Mouse (Mus musculus): ENCODE results near the gene G2e3. TPM values are rescaled to one million over a fixed set of nuclear protein-coding genes. Genes with fewer than 3 reads are reported as not detected.

The G2e3 gene
- polyA plus RNA-seq, 1 experiment from 2014 or later: 7.5 TPM

GRCm38 (mm10) chr12:51399871-51400270, 52.0 kb downstream of the G2e3 start:
- no peak for ATAC-seq

GRCm38 (mm10) chr12:51402060-51402698, 54.3 kb downstream of the G2e3 start:
- DNase-seq (ENCODE audit: low spot score) (peak; percentile 27), ATAC-seq (no peak)
- Histone ChIP-seq H3K27ac (ENCODE audit: low read length) (no peak overlapping the region), H3K4me3 (ENCODE audit: low read depth, low read length) (no peak overlapping the region), H3K9ac (replicated peaks; ENCODE audit: low read depth) (no peak overlapping the region), H3K27me3 (replicated peaks; ENCODE audit: insufficient read depth, low read length) (no peaks in the 10 kb centered on the region), H3K4me1 (ENCODE audit: insufficient read depth, low read depth, low read length) (no peaks in the 10 kb centered on the region), H3K4me2 (replicated peaks; ENCODE audit: low read depth, low read length) (no peak overlapping the region), H3K36me3 (ENCODE audit: insufficient read depth, low read length) (peaks cover 23% of the 10 kb centered on the region; the same call in 1 of the 2 replicates), H3K9me3 (ENCODE audit: low read length) (no peaks in the 10 kb centered on the region)
- 62% methylated on average over 5 of the region's 5 CpGs for WGBS
- TF ChIP-seq EP300 (IDR thresholded peaks at IDR 0.05) (no peak), CTCF (IDR thresholded peaks at IDR 0.05) (peak; percentile 55)

More at GRCm38 (mm10) chr12:51399871-51400270, 52.0 kb downstream of the G2e3 start:
- H3K4me3 ChIP-seq (ENCODE audit: low read depth, low read length): no peak overlapping the region
- 90% methylated on average over 6 of the region's 6 CpGs for WGBS
- no peaks in the 10 kb centered on the region for H3K27me3 ChIP-seq (replicated peaks; ENCODE audit: insufficient read depth, low read length)
- peaks cover 41% of the 10 kb centered on the region for H3K36me3 ChIP-seq (ENCODE audit: insufficient read depth, low read length)
- no peak for TF ChIP-seq CTCF (IDR thresholded peaks at IDR 0.05)
- TF ChIP-seq EP300 (IDR thresholded peaks at IDR 0.05): no peak
- no peaks in the 10 kb centered on the region for H3K4me1 ChIP-seq (ENCODE audit: insufficient read depth, low read depth, low read length)
- no peak overlapping the region for H3K4me2 ChIP-seq (replicated peaks; ENCODE audit: low read depth, low read length)
- H3K9me3 ChIP-seq (ENCODE audit: low read length): no peaks in the 10 kb centered on the region
- H3K27ac ChIP-seq (ENCODE audit: low read length): no peak overlapping the region
- no peak for DNase-seq (ENCODE audit: low spot score)
- H3K9ac ChIP-seq (replicated peaks; ENCODE audit: low read depth): no peak overlapping the region

DNA sequence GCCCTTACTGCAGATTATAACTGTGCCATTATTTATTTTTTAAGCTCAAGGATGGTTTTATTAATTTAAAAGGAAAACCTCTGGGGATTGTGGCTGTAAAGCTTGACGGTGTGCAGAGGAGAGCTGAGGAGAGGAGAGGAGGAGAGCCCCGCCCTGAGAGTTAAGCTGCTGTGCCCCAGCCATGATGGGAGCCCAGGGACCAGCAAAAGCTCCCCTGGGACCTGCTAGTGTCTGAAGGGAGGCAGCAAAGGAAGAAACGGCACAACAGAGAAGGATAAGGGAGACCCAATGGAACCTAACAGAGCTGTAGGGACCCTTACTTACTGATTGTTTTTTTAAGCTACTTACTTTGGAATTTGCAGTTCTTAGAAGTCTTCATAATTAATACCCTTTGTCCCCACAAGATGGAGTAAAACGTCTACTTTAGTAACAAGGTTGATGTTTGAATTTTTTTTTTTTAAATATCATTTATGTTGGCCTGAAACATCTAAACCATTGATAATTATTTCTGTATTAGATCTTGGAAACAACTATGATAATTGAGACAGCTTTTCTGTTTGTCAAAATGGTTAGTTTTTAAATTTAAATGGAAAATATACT, 56.2 kb downstream of the G2e3 start:
- Histone ChIP-seq H3K36me3 (ENCODE audit: insufficient read depth, low read length) (peaks cover 17% of the 10 kb centered on the region; the same call in 1 of the 2 replicates), H3K9ac (replicated peaks; ENCODE audit: low read depth) (no peak overlapping the region)

GRCm38 (mm10) chr12:51411362-51411761, 63.5 kb downstream of the G2e3 start:
- H3K9me3 ChIP-seq (ENCODE audit: low read length): no peaks in the 10 kb centered on the region
- no peak for DNase-seq (ENCODE audit: low spot score)
- no peak for ATAC-seq
- TF ChIP-seq CTCF (IDR thresholded peaks at IDR 0.05) (no peak), EP300 (IDR thresholded peaks at IDR 0.05) (no peak)
- no peak overlapping the region for H3K4me3 ChIP-seq (ENCODE audit: low read depth, low read length)
- 62% methylated on average over 4 of the region's 4 CpGs for WGBS
- no peak overlapping the region for H3K9ac ChIP-seq (replicated peaks; ENCODE audit: low read depth)
- no peak overlapping the region for H3K4me2 ChIP-seq (replicated peaks; ENCODE audit: low read depth, low read length)
- no peaks in the 10 kb centered on the region for H3K27me3 ChIP-seq (replicated peaks; ENCODE audit: insufficient read depth, low read length)
- H3K36me3 ChIP-seq (ENCODE audit: insufficient read depth, low read length): peaks cover 24% of the 10 kb centered on the region
- H3K4me1 ChIP-seq (ENCODE audit: insufficient read depth, low read depth, low read length): no peaks in the 10 kb centered on the region
- H3K27ac ChIP-seq (ENCODE audit: low read length): no peak overlapping the region

More for the DNA sequence above, 56.2 kb downstream of the G2e3 start:
- ATAC-seq (no peak), DNase-seq (ENCODE audit: low spot score) (no peak)
- Histone ChIP-seq H3K9me3 (ENCODE audit: low read length) (no peaks in the 10 kb centered on the region), H3K4me1 (ENCODE audit: insufficient read depth, low read depth, low read length) (no peaks in the 10 kb centered on the region), H3K27ac (ENCODE audit: low read length) (no peak overlapping the region), H3K4me2 (replicated peaks; ENCODE audit: low read depth, low read length) (no peak overlapping the region), H3K27me3 (replicated peaks; ENCODE audit: insufficient read depth, low read length) (no peaks in the 10 kb centered on the region), H3K4me3 (ENCODE audit: low read depth, low read length) (no peak overlapping the region)
- 71% methylated on average over 4 of the region's 4 CpGs for WGBS
- TF ChIP-seq CTCF (IDR thresholded peaks at IDR 0.05) (no peak), EP300 (IDR thresholded peaks at IDR 0.05) (no peak)

Other genes with a start within 250 kb of the G2e3 start
- gene Scfd1, start 29.4 kb downstream of the G2e3 start, polyA plus RNA-seq (2015; fragmentation: Nextera tagmentation; extraction: Ambion mirVana): 61.2 and 62.5 TPM in 2 replicates
- gene Coch, start 245.3 kb downstream of the G2e3 start, polyA plus RNA-seq (2015; fragmentation: Nextera tagmentation; extraction: Ambion mirVana): 0.27 and 0.42 TPM in 2 replicates